Mouse (Mus musculus) bone marrow macrophage, adult 2 months (primary cell): ENCODE measurements at regions not wholly inside any gene's neighbourhood (a gene's known extent, or its start where the extent isn't known, plus 50 kb on each side); places are given as distances from the start of the nearest gene placed in this dataset.
A peak's percentile ranks its signal among the peaks of the same experiment; 100 is the strongest.

ENCODE experiments used
- H3K27ac ChIP-seq: 2 replicates; pipeline ENCODE4 v1.5.1; 2012; ENCODE audit warnings: low read depth, low read length; ENCODE audit not compliant: insufficient read depth
- H3K4me1 ChIP-seq: 2 replicates; pipeline ENCODE4 v1.6.1; 2012; ENCODE audit warnings: low read length; ENCODE audit not compliant: control insufficient read depth, insufficient read depth
- H3K4me3 ChIP-seq: 2 replicates; pipeline ENCODE4 v1.5.1; 2012; ENCODE audit warnings: mild to moderate bottlenecking, low read length, moderate library complexity; ENCODE audit not compliant: insufficient read depth
- CTCF ChIP-seq: IDR thresholded peaks from 2 replicates; pipeline ENCODE4 v1.5.1; 2012; ENCODE audit warnings: low read depth, mild to moderate bottlenecking, low read length, moderate library complexity
- POLR2A ChIP-seq: IDR thresholded peaks from 2 replicates; pipeline ENCODE4 v1.6.1; 2012; ENCODE audit warnings: mild to moderate bottlenecking, low read depth, low read length, borderline replicate concordance

DNA sequence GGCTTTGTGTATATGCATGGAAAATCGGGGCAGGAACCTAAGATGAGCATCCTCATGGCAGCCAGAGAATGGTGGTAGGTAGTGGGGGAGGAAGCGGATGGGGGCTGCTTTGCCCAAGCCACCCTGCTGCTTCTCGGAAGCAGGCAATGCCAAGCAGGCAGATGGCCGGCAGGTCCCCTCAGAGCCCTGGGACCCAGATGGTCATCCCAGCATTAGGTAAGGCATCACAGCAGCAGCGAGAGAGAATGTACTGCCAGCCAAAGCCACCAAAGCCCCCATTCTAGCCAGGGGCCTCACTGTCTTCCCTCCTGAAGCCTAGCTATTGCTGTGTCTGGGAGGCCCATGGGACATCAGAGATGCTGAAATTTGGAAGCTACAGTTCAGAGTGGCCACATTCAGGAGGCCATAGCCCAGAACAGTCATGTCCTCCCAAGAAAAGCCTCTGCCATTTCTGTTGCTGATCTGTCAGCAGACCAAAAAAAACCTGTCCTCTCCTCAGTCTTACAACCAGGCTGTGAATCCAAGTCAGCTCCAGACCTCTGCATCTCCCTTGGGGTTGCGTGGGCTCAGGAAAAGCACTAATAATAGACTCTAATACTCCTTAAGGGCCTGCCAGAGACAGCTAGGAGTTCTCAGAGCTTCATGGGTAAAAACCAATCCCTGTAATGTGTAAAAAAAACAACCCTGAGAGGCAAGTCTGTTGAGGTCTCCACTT lies 88.5 kb upstream of the Zmiz1 start:
- TF ChIP-seq POLR2A = no peak
- TF ChIP-seq CTCF = no peak
- Histone ChIP-seq H3K4me3 (no peak overlapping the region), H3K27ac (peak overlapping the region; percentile 41), H3K4me1 (peaks cover 47% of the 10 kb centered on the region)

DNA sequence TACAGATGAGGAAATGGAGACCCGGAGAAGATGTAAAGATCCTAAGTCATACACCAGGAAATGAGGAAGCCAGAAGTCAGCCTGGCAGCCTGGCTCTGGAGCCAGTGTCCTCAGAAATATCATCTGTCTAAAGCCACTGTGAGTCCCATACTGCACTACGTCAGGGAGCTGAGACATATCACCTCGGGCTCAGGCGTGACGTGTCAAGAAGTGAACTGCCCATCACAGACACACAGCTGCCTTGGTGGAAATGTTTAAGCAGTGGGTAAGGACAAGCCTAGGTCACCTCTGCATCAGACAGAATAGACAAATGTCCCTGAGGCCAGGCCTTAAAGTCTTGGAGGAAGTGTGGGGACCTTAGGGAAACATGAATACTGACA lies 88.0 kb upstream of the Zmiz1 start:
- Histone ChIP-seq H3K4me3 (no peak overlapping the region), H3K4me1 (peaks cover 45% of the 10 kb centered on the region), H3K27ac (peak overlapping the region; percentile 41)
- TF ChIP-seq POLR2A (no peak), CTCF (no peak)

DNA sequence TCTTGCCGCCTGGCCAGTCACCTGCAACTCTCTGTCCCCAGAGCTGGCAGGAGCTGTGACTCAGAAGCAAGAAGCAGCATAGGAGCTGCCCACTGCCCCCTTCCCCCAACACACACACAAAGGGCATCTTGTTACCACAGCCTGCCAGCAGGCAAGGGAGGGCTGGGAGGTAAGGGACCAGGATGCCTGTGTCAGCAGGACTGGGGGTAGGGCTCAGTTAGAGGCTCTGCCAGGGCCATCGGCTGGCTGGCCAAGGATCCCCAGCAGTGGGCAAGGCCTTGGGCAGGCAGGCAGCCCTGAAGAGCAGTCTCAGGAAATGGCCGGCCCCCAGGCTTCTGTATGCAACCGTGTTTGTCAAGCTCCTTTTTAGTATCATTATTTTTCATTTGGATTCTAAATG lies 87.3 kb upstream of the Zmiz1 start:
- peaks cover 40% of the 10 kb centered on the region for H3K4me1 ChIP-seq
- peak overlapping the region; percentile 41 for H3K27ac ChIP-seq
- TF ChIP-seq CTCF (no peak), POLR2A (no peak)
- no peak overlapping the region for H3K4me3 ChIP-seq

DNA sequence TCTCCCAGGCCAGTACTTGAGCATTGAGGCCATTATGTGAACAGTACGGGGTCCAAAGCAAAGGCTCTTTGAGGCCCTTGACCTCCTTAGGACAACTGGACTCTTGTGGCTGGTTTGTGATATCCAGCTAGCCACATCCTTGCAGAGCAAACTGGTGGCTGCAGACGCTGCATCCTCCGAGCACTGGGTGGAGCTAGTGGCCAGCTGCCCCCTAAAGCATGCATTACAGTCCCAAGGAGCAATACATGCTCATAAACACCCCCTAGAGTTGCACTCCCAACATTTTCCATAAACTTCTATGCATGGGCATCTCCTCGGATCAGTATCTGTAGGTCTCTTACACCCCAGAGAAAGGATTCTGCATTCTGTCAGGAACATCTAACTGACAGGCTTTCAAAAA lies 86.4 kb upstream of the Zmiz1 start:
- H3K4me3 ChIP-seq = no peak overlapping the region

DNA sequence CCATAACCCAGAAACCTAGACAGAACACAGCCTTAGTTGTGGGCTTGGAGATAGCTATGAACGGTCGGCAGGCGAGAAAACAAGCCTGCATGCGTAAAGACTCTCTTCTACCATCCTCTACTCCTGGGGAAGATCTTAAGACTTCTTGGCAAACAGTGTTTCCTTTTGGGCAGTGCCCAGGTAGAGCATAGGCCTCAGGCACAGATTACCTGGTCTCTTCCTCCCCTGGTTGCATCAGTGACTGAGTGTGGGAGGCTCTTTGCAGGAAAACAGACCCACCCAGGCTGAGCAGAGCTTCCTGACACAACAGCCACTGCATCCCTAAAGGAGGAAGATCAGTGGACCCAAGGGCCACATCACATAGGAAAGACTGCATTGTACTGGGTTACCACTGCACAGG lies 85.8 kb upstream of the Zmiz1 start:
- Histone ChIP-seq H3K27ac (no peak overlapping the region), H3K4me1 (peaks cover 47% of the 10 kb centered on the region), H3K4me3 (no peak overlapping the region)
- no peak for TF ChIP-seq CTCF
- no peak for TF ChIP-seq POLR2A

More for the DNA sequence above, 86.4 kb upstream of the Zmiz1 start:
- TF ChIP-seq CTCF (no peak), POLR2A (no peak)
- Histone ChIP-seq H3K4me1 (peaks cover 47% of the 10 kb centered on the region), H3K27ac (no peak overlapping the region)

DNA sequence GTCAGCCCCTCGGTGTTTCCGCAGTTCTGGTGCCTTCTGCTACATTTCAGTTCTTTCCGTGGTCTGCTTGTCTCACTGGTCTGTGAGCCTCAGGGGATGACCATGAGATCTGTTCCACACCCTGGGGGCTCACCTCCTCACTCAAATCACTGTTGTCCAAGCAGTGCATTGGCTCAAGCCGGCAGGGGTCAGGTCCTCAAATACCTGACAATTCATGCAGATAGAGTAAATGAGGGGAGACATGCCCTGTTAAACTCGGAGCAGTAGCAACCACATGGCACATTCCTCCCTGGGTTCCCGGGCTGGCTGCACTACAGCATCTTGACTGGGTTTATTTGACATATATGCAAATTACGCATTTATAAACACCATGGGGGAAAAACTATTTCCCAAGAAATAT lies 84.0 kb upstream of the Zmiz1 start:
- H3K4me1 ChIP-seq = peaks cover 55% of the 10 kb centered on the region

DNA sequence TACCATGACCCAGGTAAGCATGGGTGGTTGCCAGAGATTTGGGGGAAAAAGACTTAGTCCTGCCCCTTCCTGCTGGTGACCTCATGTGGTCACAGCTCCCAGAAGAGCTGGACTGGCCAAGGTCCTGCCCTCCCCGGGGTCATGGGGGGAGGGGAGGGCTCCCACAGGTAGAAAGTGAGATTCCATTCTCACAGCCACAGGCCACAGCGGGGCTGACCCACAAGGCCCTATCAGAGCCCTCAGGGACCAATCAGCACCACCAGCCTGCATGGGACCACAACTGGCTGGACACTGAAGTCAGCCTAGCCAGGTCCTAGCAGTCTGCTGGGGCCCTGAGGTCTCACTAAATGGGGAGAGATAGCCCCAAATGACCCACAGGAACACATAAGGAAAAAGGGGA lies 81.9 kb upstream of the Zmiz1 start:
- H3K4me1 ChIP-seq = peaks cover 47% of the 10 kb centered on the region
- TF ChIP-seq POLR2A (no peak), CTCF (no peak)
- H3K27ac ChIP-seq = peak overlapping the region; percentile 5
- no peak overlapping the region for H3K4me3 ChIP-seq

More for the DNA sequence above, 84.0 kb upstream of the Zmiz1 start:
- Histone ChIP-seq H3K4me3 (no peak overlapping the region), H3K27ac (no peak overlapping the region)
- TF ChIP-seq POLR2A (no peak), CTCF (no peak)

DNA sequence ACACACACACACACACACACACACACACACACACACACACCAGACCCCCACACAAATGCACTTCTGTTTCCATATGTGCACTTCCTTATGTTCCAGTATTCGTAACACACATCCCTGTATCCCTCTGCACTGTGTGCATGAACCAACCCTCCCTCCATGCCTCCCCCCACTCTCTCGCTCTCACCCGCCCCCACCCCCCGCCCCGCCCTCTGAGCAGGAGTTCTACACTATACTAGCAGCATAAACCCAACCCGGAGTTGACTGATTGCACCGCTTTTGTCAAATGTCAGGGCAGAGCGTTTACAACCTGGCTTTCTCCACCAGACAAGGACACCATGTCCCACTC lies 81.5 kb upstream of the Zmiz1 start:
- Histone ChIP-seq H3K4me1 (peaks cover 46% of the 10 kb centered on the region), H3K27ac (peak overlapping the region; percentile 91), H3K4me3 (peak overlapping the region; percentile 61)
- TF ChIP-seq POLR2A = no peak
- no peak for TF ChIP-seq CTCF

DNA sequence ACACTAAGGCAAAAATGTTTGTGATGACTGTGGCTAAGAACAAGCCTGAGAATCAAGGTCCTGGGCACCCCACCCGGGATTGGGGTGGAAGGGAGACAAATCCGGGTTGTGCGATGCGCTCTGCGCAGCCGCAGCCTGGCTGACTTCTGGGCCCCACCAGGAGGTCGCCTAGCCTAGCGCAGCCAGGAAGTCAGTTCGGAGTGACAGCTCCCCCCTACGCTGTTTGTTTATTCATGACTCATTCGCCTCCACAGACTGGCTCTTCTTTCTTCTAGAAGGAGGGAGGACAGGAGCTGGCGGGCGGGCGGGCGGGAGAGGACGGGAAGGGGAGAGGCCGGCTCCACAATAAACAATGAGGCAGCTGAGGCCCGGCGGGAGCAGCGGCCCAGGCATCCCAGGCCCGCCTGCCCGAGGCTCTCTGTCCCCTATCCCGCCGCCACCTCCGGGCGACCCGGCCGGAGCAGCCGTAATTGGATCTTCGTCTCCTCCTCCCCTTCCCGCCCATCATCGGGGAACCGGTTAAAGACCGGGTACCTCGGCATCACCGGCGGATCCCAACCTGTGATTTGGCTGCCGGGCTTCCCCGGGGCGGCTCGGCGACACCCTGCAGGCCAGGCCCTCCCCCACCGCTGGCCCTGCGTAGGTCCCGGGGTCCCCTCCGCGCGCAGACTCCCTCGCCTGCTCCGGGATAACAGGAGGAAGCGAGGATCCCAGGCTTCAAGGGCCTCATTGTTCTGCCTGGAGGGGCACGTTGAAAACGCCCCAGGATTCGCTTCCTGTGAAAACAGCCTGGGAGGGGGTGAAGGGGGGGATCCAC lies 80.9 kb upstream of the Zmiz1 start:
- H3K4me1 ChIP-seq = peaks cover 47% of the 10 kb centered on the region
- TF ChIP-seq POLR2A (no peak), CTCF (no peak)
- H3K4me3 ChIP-seq = peak overlapping the region; percentile 67
- H3K27ac ChIP-seq = peak overlapping the region; percentile 97

DNA sequence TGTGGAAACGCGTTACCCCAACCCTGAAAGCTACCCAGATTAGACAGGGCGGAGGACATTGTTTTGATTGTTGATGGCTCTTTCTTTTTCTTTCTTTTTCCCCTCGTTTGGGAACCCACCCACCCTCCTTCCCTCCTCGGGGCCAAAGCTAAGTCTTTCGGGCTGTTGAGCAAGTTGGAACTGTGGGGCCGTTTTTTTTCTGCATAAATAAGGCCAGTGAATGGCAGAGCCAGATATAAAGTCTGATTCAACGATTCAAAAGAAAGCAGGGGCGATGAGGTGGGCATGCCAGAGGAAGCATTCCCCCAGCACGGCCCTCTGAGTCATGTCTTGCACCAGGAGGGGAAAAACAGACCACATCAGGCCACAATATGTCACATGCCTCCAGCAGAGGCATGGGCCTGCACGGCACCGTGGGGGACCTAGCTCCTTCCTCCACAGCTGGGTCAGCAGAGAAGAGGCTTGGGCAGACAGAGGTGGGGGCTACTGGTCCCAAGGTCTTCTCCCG lies 80.2 kb upstream of the Zmiz1 start:
- Histone ChIP-seq H3K4me1 (peaks cover 45% of the 10 kb centered on the region), H3K27ac (peak overlapping the region; percentile 97), H3K4me3 (peak overlapping the region; percentile 67)
- TF ChIP-seq CTCF (no peak), POLR2A (no peak)
